9 mouse cellular contexts compared by ENCODE assay signal in the genomic region with DNA sequence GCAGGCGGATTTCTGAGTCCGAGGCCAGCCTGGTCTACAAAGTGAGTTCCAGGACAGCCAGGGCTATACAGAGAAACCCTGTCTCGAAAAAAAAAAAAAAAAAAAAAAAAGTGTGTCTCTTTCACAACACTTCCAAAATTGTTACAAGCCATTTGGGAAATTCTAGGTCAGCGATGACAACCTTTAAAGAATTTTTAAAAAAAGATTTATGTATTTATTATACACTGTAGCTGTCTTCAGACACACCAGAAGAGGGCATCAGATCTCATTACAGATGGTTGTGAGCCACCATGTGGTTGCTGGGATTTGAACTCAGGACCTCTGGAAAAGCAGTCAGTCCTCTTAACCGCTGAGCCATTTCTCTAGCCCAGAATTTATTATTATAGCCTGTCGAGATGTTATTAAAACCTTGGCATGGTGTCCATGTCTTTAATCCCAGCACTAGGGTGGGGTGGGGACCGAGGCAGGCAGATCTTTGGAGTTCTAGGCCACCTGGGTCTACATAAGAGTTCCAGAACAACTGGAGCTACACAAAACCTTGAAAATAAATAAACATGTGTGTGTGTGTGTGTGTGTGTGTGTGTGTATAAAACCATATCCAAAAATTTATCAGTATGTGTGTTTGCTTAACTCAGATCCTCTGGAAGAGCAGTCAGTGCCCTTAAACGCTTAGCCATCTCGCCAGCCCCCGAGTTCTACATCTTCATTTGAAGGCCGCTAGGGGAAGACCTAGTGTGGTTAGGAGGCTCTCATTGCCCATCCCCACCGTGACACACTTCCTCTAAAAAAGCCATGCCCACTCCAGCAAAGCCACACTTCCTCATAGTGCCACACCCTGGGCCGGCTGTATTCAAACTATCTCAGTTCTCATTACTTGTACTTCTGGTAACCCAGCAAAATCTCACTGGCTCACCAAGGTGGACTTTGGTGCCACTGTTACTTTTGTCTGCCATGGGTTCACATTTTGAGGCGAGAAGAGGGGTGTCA. TPM values are rescaled to one million over a fixed set of nuclear protein-coding genes. Genes with fewer than 3 reads are reported as not detected.
DNase-seq lines count a peak whose midpoint lies in the region; ATAC-seq and TF ChIP-seq lines count a peak whose summit lies in the region.
"Had no signal": no experiment of that assay in that cellular context is flagged by ENCODE, and none has a peak within 500 bp of the region (broad histone marks: within the 10 kb centered on the region; RNA-seq: fewer than 3 reads in every experiment).

No protein-coding gene starts in this region.

- ATAC-seq in heart, embryonic 11.5 days (replicated peaks; ENCODE audit: insufficient number of reproducible peaks, low FRiP score, low TSS enrichment): no peak
- no peak for ATAC-seq in liver, embryonic 13.5 days (ENCODE audit: low read depth)
- ATAC-seq in midbrain, embryonic 11.5 days (ENCODE audit: low FRiP score): no peak

- H3K9ac ChIP-seq in heart, embryonic 11.5 days (ENCODE audit: low read depth, low read length): no peak overlapping the region
- H3K9ac ChIP-seq in liver, embryonic 13.5 days: no peak overlapping the region
- H3K9ac ChIP-seq in midbrain, embryonic 11.5 days (ENCODE audit: low read length): no peak overlapping the region

- no peak for TF ChIP-seq CTCF in thymus, adult 2 months (IDR thresholded peaks at IDR 0.05; ENCODE audit: borderline replicate concordance, control insufficient read depth, extremely low read depth, insufficient read depth, low read length, poor library complexity)
- TF ChIP-seq CTCF in small intestine, adult 2 months (IDR thresholded peaks at IDR 0.05; ENCODE audit: extremely low read depth, insufficient read length, insufficient replicate concordance, low read depth, low read length): peak; percentile 33; the same call in 1 of the 2 replicates

- 36% methylated on average over 14 of the region's 14 CpGs for WGBS in thymus, adult 2 months
- WGBS in heart, embryonic 11.5 days (ENCODE audit: insufficient replicate concordance): 51% methylated on average over 13 of the region's 14 CpGs
- 24% methylated on average over 14 of the region's 14 CpGs for WGBS in liver, embryonic 13.5 days (ENCODE audit: insufficient replicate concordance)
- WGBS in small intestine, adult 2 months: 19% methylated on average over 14 of the region's 14 CpGs
- WGBS in midbrain, embryonic 11.5 days: 65% methylated on average over 13 of the region's 14 CpGs

- peaks cover 2% of the 10 kb centered on the region; the same call in 1 of the 2 replicates for H3K36me3 ChIP-seq in thymus, adult 2 months (ENCODE audit: control insufficient read depth, insufficient read depth, low read length)
- H3K36me3 ChIP-seq in heart, embryonic 11.5 days (ENCODE audit: control insufficient read depth, insufficient read depth, low read length): peaks cover 6% of the 10 kb centered on the region; the same call in 1 of the 2 replicates
- H3K36me3 ChIP-seq in liver, embryonic 13.5 days: peaks cover 7% of the 10 kb centered on the region
- peaks cover 3% of the 10 kb centered on the region for H3K36me3 ChIP-seq in small intestine, adult 2 months (ENCODE audit: control insufficient read depth, insufficient read depth, low read length)
- H3K36me3 ChIP-seq in midbrain, embryonic 11.5 days (ENCODE audit: control insufficient read depth, insufficient read depth, low read length): peaks cover 1% of the 10 kb centered on the region

- no peak overlapping the region for H3K4me3 ChIP-seq in thymus, adult 2 months (ENCODE audit: control insufficient read depth, insufficient read depth, low read length)
- no peak overlapping the region for H3K4me3 ChIP-seq in heart, embryonic 11.5 days (ENCODE audit: low read depth, low read length)
- H3K4me3 ChIP-seq in liver, embryonic 13.5 days (replicated peaks): 0 out of 2 replicates have a peak overlapping the region, but pooled peaks have one; percentile 55
- no peak overlapping the region for H3K4me3 ChIP-seq in small intestine, adult 2 months (ENCODE audit: low read depth, low read length)
- H3K4me3 ChIP-seq in midbrain, embryonic 11.5 days (ENCODE audit: low read depth, low read length): no peak overlapping the region

- no peak for TF ChIP-seq POLR2A in thymus, adult 2 months (IDR thresholded peaks at IDR 0.05; ENCODE audit: control insufficient read depth, extremely low read depth, insufficient read depth, low read length, poor library complexity)
- TF ChIP-seq POLR2A in small intestine, adult 2 months (IDR thresholded peaks at IDR 0.05; ENCODE audit: low read depth, low read length): no peak

- H3K27me3 ChIP-seq in thymus, adult 2 months (ENCODE audit: control insufficient read depth, insufficient read depth, low read length): no peaks in the 10 kb centered on the region
- H3K27me3 ChIP-seq in heart, embryonic 11.5 days (ENCODE audit: control insufficient read depth, insufficient read depth, low read length): peaks cover 25% of the 10 kb centered on the region
- 0 out of 2 replicates have a peak, but pooled peaks cover 1% of the 10 kb centered on the region for H3K27me3 ChIP-seq in liver, embryonic 13.5 days
- H3K27me3 ChIP-seq in small intestine, adult 2 months (ENCODE audit: control insufficient read depth, insufficient read depth, low read length): no peaks in the 10 kb centered on the region
- peaks cover 2% of the 10 kb centered on the region for H3K27me3 ChIP-seq in midbrain, embryonic 11.5 days (ENCODE audit: control insufficient read depth, insufficient read depth, low read length)

- peak overlapping the region; percentile 52; the same call in 1 of the 2 replicates for H3K4me2 ChIP-seq in heart, embryonic 11.5 days
- peak overlapping the region; percentile 70 for H3K4me2 ChIP-seq in liver, embryonic 13.5 days
- no peak overlapping the region for H3K4me2 ChIP-seq in midbrain, embryonic 11.5 days

- peaks cover 13% of the 10 kb centered on the region for H3K4me1 ChIP-seq in thymus, adult 2 months (replicated peaks; ENCODE audit: control insufficient read depth, insufficient read depth, low read length)
- H3K4me1 ChIP-seq in heart, embryonic 11.5 days (ENCODE audit: control insufficient read depth, insufficient read depth, low read length): no peaks in the 10 kb centered on the region
- peaks cover 28% of the 10 kb centered on the region for H3K4me1 ChIP-seq in liver, embryonic 13.5 days (replicated peaks)
- H3K4me1 ChIP-seq in small intestine, adult 2 months (ENCODE audit: control insufficient read depth, insufficient read depth, insufficient read length, low read length): peaks cover 15% of the 10 kb centered on the region; the same call in 1 of the 2 replicates
- peaks cover 4% of the 10 kb centered on the region for H3K4me1 ChIP-seq in midbrain, embryonic 11.5 days (ENCODE audit: control insufficient read depth, insufficient read depth, low read length)

- H3K27ac ChIP-seq in thymus, adult 2 months (ENCODE audit: control insufficient read depth, insufficient read depth, low read length): peak overlapping the region; percentile 37; the same call in 1 of the 2 replicates
- H3K27ac ChIP-seq in heart, embryonic 11.5 days (ENCODE audit: low read depth, low read length): no peak overlapping the region
- no peak overlapping the region for H3K27ac ChIP-seq in liver, embryonic 13.5 days
- H3K27ac ChIP-seq in small intestine, adult 2 months (ENCODE audit: insufficient read depth, low read depth, low read length): peak overlapping the region; percentile 51
- H3K27ac ChIP-seq in midbrain, embryonic 11.5 days (ENCODE audit: low read depth, low read length): no peak overlapping the region

- peak; percentile 41 for DNase-seq in thymus, adult 2 months
- no peak for DNase-seq in thymus, postnatal 10 days (ENCODE audit: low spot score in 2 of 2)
- DNase-seq in liver, embryonic 13.5 days: no peak
- no peak for DNase-seq in retina, embryonic 14.5 days (ENCODE audit: low spot score)
- DNase-seq in left cerebral cortex, adult 8-10 months (ENCODE audit: low spot score in 2 of 2): no peak
- DNase-seq in midbrain, embryonic 11.5 days (ENCODE audit: low spot score, missing footprints): no peak

- no peaks in the 10 kb centered on the region for H3K9me3 ChIP-seq in heart, embryonic 11.5 days (replicated peaks; ENCODE audit: control insufficient read depth, low read length)
- no peaks in the 10 kb centered on the region for H3K9me3 ChIP-seq in liver, embryonic 13.5 days (replicated peaks)
- H3K9me3 ChIP-seq in midbrain, embryonic 11.5 days (ENCODE audit: control insufficient read depth, low read length): no peaks in the 10 kb centered on the region

RNA-seq across cellular contexts. Expression of a gene that starts 3.7 kb away (rescaled TPM):
- 873 and 1,061 TPM in 2 replicates for polyA plus RNA-seq in thymus, adult 2 months (2012; rRNA removed)
- 21.0 and 29.1 TPM in 2 replicates for polyA plus RNA-seq in heart, embryonic 11.5 days (2014; fragmentation: Nextera tagmentation; extraction: Ambion mirVana)
- 74.5 and 77.7 TPM in 2 replicates for polyA plus RNA-seq in liver, embryonic 13.5 days (2015; fragmentation: Nextera tagmentation; extraction: Ambion mirVana)
- polyA plus RNA-seq in small intestine, adult 2 months (2012; rRNA removed): 776 and 1,546 TPM in 2 replicates
- 10 to 100 TPM; 29.5 to 72.8 (median 47.5) TPM for total RNA-seq in left cerebral cortex, adult 8-10 months (2022)
- 42.2 and 45.9 TPM in 2 replicates for polyA plus RNA-seq in midbrain, embryonic 11.5 days (2014; fragmentation: Nextera tagmentation; extraction: Ambion mirVana)

RNA-seq across cellular contexts. Expression of a gene that starts 17.2 kb away (rescaled TPM):
- polyA plus RNA-seq in thymus, adult 2 months (2012; rRNA removed): 778 and 831 TPM in 2 replicates
- polyA plus RNA-seq in heart, embryonic 11.5 days (2014; fragmentation: Nextera tagmentation; extraction: Ambion mirVana): 317 and 318 TPM in 2 replicates
- polyA plus RNA-seq in liver, embryonic 13.5 days (2015; fragmentation: Nextera tagmentation; extraction: Ambion mirVana): 208 and 220 TPM in 2 replicates
- polyA plus RNA-seq in small intestine, adult 2 months (2012; rRNA removed): 95.6 and 194 TPM in 2 replicates
- total RNA-seq in left cerebral cortex, adult 8-10 months (2022): 100 to 1,000 TPM; 175 to 212 (median 200) TPM
- polyA plus RNA-seq in midbrain, embryonic 11.5 days (2014; fragmentation: Nextera tagmentation; extraction: Ambion mirVana): 649 and 657 TPM in 2 replicates

RNA-seq across cellular contexts. Expression of a gene that starts 23.2 kb away (rescaled TPM):
- 34.2 and 41.3 TPM in 2 replicates for polyA plus RNA-seq in thymus, adult 2 months (2012; rRNA removed)
- 2.3 and 4.9 TPM in 2 replicates for polyA plus RNA-seq in heart, embryonic 11.5 days (2014; fragmentation: Nextera tagmentation; extraction: Ambion mirVana)
- polyA plus RNA-seq in liver, embryonic 13.5 days (2015; fragmentation: Nextera tagmentation; extraction: Ambion mirVana): 3.9 and 4.4 TPM in 2 replicates
- polyA plus RNA-seq in small intestine, adult 2 months (2012; rRNA removed): 13.7 and 36.3 TPM in 2 replicates
- 10 to 100 TPM; 14.1 to 18.8 (median 17.1) TPM for total RNA-seq in left cerebral cortex, adult 8-10 months (2022)
- 3.3 and 4.4 TPM in 2 replicates for polyA plus RNA-seq in midbrain, embryonic 11.5 days (2014; fragmentation: Nextera tagmentation; extraction: Ambion mirVana)

RNA-seq across cellular contexts. Expression of a gene that starts 25.3 kb away (rescaled TPM):
- polyA plus RNA-seq in thymus, adult 2 months (2012; rRNA removed): 7.9 TPM in 2 replicates
- polyA plus RNA-seq in heart, embryonic 11.5 days (2014; fragmentation: Nextera tagmentation; extraction: Ambion mirVana): 9.3 and 10.1 TPM in 2 replicates
- polyA plus RNA-seq in liver, embryonic 13.5 days (2015; fragmentation: Nextera tagmentation; extraction: Ambion mirVana): 0.76 and 1.3 TPM in 2 replicates
- 1.0 and 2.8 TPM in 2 replicates for polyA plus RNA-seq in small intestine, adult 2 months (2012; rRNA removed)
- total RNA-seq in left cerebral cortex, adult 8-10 months (2022): 100 to 1,000 TPM; 552 to 589 (median 575) TPM
- 17.0 and 17.8 TPM in 2 replicates for polyA plus RNA-seq in midbrain, embryonic 11.5 days (2014; fragmentation: Nextera tagmentation; extraction: Ambion mirVana)

RNA-seq across cellular contexts. Expression of a gene that starts 38.2 kb away (rescaled TPM):
- 0.29 TPM in 1 of 2 replicates, not detected in the other for polyA plus RNA-seq in thymus, adult 2 months (2012; rRNA removed)
- 0.44 TPM in 1 of 2 replicates, not detected in the other for polyA plus RNA-seq in heart, embryonic 11.5 days (2014; fragmentation: Nextera tagmentation; extraction: Ambion mirVana)
- 0.36 TPM in 1 of 2 replicates, not detected in the other for polyA plus RNA-seq in liver, embryonic 13.5 days (2015; fragmentation: Nextera tagmentation; extraction: Ambion mirVana)
- 0.22 TPM in 1 of 2 replicates, not detected in the other for polyA plus RNA-seq in small intestine, adult 2 months (2012; rRNA removed)
- not detected for total RNA-seq in left cerebral cortex, adult 8-10 months (2022)
- not detected in 2 replicates for polyA plus RNA-seq in midbrain, embryonic 11.5 days (2014; fragmentation: Nextera tagmentation; extraction: Ambion mirVana)
- polyA plus RNA-seq: embryonic facial prominence, embryonic 11.5 days had no signal

Comparison
In these comparisons a context has a peak if more than half of its experiments do, and no peak if none do; other contexts are left out.
1. H3K27ac ChIP-seq: peak in thymus, adult 2 months (single experiment) and small intestine, adult 2 months (single experiment); none in heart, embryonic 11.5 days (single experiment), liver, embryonic 13.5 days (single experiment) and midbrain, embryonic 11.5 days (single experiment).